Mouse (Mus musculus) lung, adult 2 months (tissue): Measurements from ENCODE around the gene Asb7. TPM values are rescaled to one million over a fixed set of nuclear protein-coding genes. Genes with fewer than 3 reads are reported as not detected.

ENCODE experiments used
- DNase-seq: peaks from one replicate; pipeline ENCODE4 v3.0.0; 2022
- H3K4me1 ChIP-seq: fragments of 200-500 bp; 2 replicates; pipeline ENCODE4 v1.6.1; 2011; ENCODE audit warnings: low read length; ENCODE audit not compliant: control insufficient read depth, insufficient read depth
- H3K4me3 ChIP-seq: fragments of 200-500 bp; replicated peaks from 2 replicates; pipeline ENCODE3; 2011; ENCODE audit warnings: low read depth, mild to moderate bottlenecking, control low read depth, low read length; ENCODE audit errors: extremely low read depth
- CTCF ChIP-seq: fragments of 200-500 bp; IDR thresholded peaks from 2 replicates; pipeline ENCODE4 v1.5.1; 2011; ENCODE audit warnings: mild to moderate bottlenecking, low read length, control low read depth; ENCODE audit not compliant: insufficient read depth
- POLR2A ChIP-seq: fragments of 200-500 bp; IDR thresholded peaks from 2 replicates; pipeline ENCODE4 v1.6.1; 2011; ENCODE audit warnings: low read depth, mild to moderate bottlenecking, control low read depth, low read length, borderline replicate concordance; ENCODE audit errors: extremely low read depth
- WGBS: fragments of 180-500 bp; shearing (Covaris S2); methylation state at CpG from one replicate; pipeline ENCODE4 v1.1.7; 2018; 5-methylcytosine and 5-hydroxymethylcytosine counted together
- polyA plus RNA-seq: library from polyadenylated mRNA; depleted of rRNA; stranded (reverse); fragments of >200 nt; gene quantifications from 2 replicates; pipeline ENCODE4 v1.2.3, GENCODE M21; 2012

Asb7 gene
- polyA plus RNA-seq, 1 experiment: 4.1 TPM

GRCm38 (mm10) chr7:66660291-66660690 is 29.1 kb downstream of the Asb7 start:
- TF ChIP-seq CTCF: 0 out of 2 replicates have a peak, but pooled peaks have one; percentile 2
- TF ChIP-seq POLR2A: no peak
- 72% methylated on average over 7 of the region's 7 CpGs for WGBS
- DNase-seq: no peak
- Histone ChIP-seq H3K4me3 (no peak overlapping the region), H3K4me1 (peaks cover 13% of the 10 kb centered on the region; the same call in 1 of the 2 replicates)

- 87% methylated on average over 9 of the region's 9 CpGs for WGBS
- no peak for DNase-seq
- no peak overlapping the region for H3K4me3 ChIP-seq
- TF ChIP-seq POLR2A (no peak), CTCF (no peak)
- H3K4me1 ChIP-seq: peaks cover 11% of the 10 kb centered on the region; the same call in 1 of the 2 replicates
These were observed 33.9 kb downstream of the Asb7 start for GRCm38 (mm10) chr7:66655471-66655870.

GRCm38 (mm10) chr7:66653596-66653995 is 35.8 kb downstream of the Asb7 start:
- TF ChIP-seq POLR2A: no peak
- TF ChIP-seq CTCF: no peak
- Histone ChIP-seq H3K4me1 (peaks cover 7% of the 10 kb centered on the region; the same call in 1 of the 2 replicates), H3K4me3 (no peak overlapping the region)
- WGBS: 79% methylated on average over 9 of the region's 9 CpGs
- no peak for DNase-seq

- DNase-seq: no peak
- Histone ChIP-seq H3K4me3 (no peak overlapping the region), H3K4me1 (0 out of 2 replicates have a peak, but pooled peaks cover under 1% of the 10 kb centered on the region)
- TF ChIP-seq POLR2A: no peak
- no peak for TF ChIP-seq CTCF
- WGBS: 76% methylated on average over 4 of the region's 4 CpGs
These were observed 37.2 kb downstream of the Asb7 start for GRCm38 (mm10) chr7:66652216-66652615.

GRCm38 (mm10) chr7:66650883-66651282 is 38.5 kb downstream of the Asb7 start:
- DNase-seq: no peak
- 74% methylated on average over 5 of the region's 5 CpGs for WGBS
- Histone ChIP-seq H3K4me1 (no peaks in the 10 kb centered on the region), H3K4me3 (no peak overlapping the region)
- no peak for TF ChIP-seq CTCF
- TF ChIP-seq POLR2A: no peak

- no peak for DNase-seq
- Histone ChIP-seq H3K4me1 (no peaks in the 10 kb centered on the region), H3K4me3 (no peak overlapping the region)
- TF ChIP-seq CTCF: no peak
- TF ChIP-seq POLR2A: no peak
- 75% methylated on average over 2 of the region's 2 CpGs for WGBS
These were observed 40.2 kb downstream of the Asb7 start for GRCm38 (mm10) chr7:66649181-66649580.

GRCm38 (mm10) chr7:66645736-66646135 is 43.7 kb downstream of the Asb7 start:
- TF ChIP-seq CTCF (no peak), POLR2A (no peak)
- WGBS: 98% methylated on average over 2 of the region's 2 CpGs
- DNase-seq: no peak

GRCm38 (mm10) chr7:66633351-66633750 is 56.0 kb downstream of the Asb7 start:
- WGBS: 49% methylated on average over 6 of the region's 6 CpGs
- DNase-seq: no peak
- no peak for TF ChIP-seq POLR2A
- no peak for TF ChIP-seq CTCF
- Histone ChIP-seq H3K4me3 (no peak overlapping the region), H3K4me1 (no peaks in the 10 kb centered on the region)

More at GRCm38 (mm10) chr7:66645736-66646135, 43.7 kb downstream of the Asb7 start:
- Histone ChIP-seq H3K4me1 (no peaks in the 10 kb centered on the region), H3K4me3 (no peak overlapping the region)

- DNase-seq: no peak
- Histone ChIP-seq H3K4me3 (no peak overlapping the region), H3K4me1 (no peaks in the 10 kb centered on the region)
- WGBS: 78% methylated on average over 15 of the region's 15 CpGs
- TF ChIP-seq POLR2A (no peak), CTCF (no peak)
These were observed 59.1 kb downstream of the Asb7 start for GRCm38 (mm10) chr7:66630154-66630800.

- 74% methylated on average over 4 of the region's 4 CpGs for WGBS
- H3K4me1 ChIP-seq: no peaks in the 10 kb centered on the region
- no peak for TF ChIP-seq CTCF
- no peak for TF ChIP-seq POLR2A
- H3K4me3 ChIP-seq: no peak overlapping the region
- no peak for DNase-seq
These were observed 60.0 kb downstream of the Asb7 start for GRCm38 (mm10) chr7:66629419-66629818.
